Mouse (Mus musculus) skeletal muscle tissue, postnatal 0 days (tissue): Measurements from ENCODE around the gene Tpgs1. TPM values are rescaled to one million over a fixed set of nuclear protein-coding genes. Genes with fewer than 3 reads are reported as not detected.

ENCODE experiments used
- polyA plus RNA-seq: library from polyadenylated mRNA; unstranded; fragments of >200 nt; fragmentation: Nextera tagmentation; extraction: Ambion mirVana; gene quantifications from 2 replicates; pipeline ENCODE4 v1.2.1, GENCODE M21; 2015

Gene Tpgs1
- polyA plus RNA-seq = 36.8 and 43.0 TPM in 2 replicates

DNA sequence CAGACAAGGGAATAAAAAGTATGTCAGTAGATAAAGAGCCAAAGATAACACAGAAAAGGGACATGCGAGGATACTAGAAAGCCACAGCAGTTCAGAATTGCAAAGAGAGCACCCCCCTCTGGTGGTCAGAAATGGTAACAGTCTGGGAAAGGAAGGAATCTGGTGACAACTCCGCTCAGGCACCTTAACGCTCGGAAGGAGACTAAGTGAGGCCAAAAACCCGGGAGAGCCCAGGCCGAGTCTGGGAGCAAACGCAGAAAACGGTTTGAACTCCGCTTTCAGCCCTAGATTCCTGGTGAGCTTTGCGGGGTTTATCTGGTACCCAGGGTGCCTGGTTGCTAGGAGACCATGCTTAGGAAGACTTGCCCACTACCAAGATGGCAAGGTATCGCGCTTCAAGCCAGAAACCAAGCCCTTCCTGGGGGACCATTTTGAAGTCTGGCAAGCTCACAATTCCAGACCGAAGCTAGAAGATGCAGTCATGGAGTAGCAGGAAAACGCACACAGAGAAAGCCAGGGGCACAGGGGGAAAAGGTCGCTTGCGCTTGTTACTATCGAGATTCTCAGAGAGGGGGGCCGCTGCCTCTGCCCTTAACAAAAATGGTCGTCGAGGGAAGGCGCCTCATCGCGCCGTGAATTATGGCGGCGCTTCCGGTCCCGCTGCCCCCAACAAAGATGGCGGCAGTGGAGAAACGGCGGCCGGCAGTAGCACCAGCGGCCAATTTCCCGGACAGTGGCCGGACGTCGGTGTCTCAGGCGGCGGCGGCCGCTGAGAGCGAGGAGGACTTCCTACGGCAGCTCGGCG lies at the start of gene Tpgs1:
Gene Tpgs1, plus strand, starts transcription at position 599 of the 805 bp plus-strand sequence.

DNA sequence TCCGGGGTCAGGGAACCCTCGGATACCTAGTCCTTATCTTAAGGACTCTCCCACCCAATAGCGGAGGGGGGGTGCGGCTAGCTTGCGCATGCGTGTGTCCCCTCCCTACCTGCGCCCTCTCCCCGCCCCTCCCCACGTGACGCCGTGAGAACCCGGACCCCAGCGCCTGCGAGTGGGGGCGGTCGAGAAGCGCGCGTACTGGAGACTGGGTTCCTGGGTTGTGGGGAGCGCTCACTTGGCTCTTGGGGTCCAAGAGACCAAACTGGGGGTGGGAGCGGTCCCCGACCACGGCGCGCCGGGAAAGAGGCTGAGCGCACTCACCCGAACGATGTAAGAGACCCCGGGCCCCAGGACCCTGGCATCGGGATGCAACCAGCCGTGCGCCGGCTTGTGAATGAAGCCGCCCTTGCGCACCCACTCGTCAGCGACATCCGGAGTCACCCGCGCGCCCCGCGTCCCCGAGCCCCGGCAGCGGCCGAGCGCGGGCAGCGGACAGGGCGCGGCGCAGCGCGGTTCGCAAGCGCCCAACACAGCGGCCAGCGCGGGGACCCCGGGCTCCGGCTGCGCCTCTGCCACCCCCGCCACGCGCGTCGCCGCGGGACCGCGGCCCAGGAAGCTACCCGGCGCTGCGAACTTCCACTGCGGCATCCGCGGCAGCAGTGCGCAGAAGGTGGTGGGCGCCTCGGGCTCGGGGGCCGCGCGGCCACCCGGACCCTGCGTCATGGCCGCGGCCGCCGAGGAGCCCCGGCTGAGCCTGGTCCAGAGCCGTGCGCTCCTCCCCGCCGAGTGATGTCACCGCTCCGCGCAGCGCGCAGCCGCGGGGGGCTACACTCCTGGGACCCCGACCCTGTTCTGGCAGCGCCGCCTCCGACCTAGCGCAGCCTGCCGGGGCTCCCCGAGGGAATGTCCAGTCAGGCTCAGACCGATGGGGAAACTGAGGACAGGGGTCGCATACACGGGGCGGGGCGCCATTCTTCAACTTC lies 31.8 kb upstream of the Tpgs1 start, which contains the start of gene Shc2:
Gene Shc2, minus strand, starts transcription at position 791 of the 983 bp plus-strand sequence.

DNA sequence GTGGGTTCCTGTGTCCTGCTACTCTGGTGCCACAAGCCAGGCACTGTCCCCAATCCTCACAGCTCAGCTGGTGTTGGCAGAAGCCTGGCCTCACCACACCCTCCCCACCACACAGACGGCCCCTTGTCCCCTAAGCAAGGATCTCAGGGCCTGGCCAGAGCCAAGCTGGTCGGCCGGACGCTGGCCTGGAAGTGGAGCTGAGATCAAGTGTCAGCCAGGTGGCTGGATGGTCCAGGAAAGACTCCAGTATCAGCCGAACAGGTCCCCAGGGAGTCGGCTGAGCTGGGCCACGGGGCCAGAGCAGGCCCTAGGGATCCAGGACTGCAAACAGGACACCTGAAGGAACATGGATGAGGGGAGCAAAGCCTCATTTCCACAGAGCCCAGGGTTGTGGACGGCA lies 23.5 kb upstream of the Tpgs1 start, which contains the start of gene Odf3l2:
Gene Odf3l2, minus strand, starts transcription at position 28 of the 400 bp plus-strand sequence.

DNA sequence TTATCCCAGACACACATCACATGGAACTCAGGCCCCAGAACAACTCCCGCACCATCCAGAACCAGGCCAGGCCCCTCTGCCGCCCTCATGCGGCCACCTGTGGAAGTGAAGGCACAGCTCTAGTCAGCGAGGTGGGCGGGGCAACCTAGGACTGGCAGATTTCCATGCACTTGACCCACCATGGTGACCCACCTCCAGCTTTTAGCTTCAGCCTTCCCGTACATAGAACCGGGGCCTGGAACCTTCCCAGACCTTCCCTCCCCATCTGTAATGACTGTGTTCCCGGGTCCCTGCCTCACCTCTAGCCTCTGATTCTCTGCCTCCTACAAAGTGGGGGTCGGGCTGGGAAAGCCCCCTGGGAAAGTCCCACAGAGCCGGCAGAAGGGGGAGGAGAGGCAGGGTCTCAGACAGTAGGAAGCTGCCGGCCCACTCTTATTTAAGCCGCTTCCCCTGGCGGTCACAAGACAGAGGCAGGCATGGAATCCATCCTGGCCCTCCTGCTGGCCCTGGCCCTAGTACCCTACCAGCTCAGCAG lies 5.0 kb upstream of the Tpgs1 start, which contains the start of gene Madcam1:
Gene Madcam1, plus strand, starts transcription at position 429 of the 535 bp plus-strand sequence.

DNA sequence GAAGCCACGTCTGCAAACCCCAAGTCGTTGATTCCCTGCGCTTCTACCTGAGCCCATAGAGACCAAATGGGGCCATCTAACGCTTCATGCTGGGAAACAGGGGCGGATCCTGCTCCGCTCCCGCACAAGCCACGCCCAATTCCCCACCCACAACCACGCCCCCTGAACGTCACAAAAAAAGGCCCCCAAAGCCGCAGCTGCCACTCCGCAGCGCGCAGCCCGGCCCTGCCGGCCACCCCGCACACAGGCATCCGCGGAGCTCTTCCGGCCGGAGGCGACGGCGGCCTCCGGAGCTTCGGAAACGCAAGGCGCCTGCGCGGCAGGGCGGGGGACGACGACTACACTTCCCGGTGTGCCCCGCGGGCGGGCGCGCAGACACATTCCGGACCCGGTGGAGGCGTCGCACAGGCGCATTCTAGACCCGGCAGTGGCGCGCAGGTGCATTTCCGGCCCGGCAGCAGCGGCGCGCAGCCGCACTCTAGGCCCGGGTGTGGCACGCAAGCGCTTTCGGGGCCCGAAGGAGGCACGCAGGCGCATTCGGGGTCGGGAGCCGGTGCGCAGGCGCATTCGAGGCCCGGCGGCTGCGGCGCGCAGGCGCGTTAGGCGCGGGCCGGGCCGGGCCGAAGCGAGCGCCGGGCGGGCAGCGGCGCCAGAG lies 12.5 kb downstream of the Tpgs1 start, which contains the start of gene Cdc34:
Gene Cdc34, plus strand, starts transcription at position 605 of the 655 bp plus-strand sequence.

DNA sequence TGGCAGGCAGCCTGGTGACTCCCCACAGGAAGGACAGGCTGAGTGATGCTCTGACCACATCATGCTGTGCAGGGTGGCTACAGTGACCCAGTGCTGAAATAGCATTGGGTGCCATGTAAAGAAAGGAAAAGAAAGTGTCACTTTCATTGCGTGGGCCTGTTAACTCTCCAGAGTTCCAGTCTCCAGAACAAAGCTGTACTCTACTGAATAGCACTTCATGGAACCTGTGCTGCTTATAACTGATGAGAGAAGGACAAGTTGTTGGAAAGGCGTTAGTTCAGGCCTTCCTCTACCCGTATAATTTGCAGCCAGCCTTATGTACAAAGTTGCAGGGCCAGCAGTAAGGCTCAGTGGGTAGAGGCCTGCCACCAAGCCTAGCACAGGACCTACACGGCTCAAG lies 19.6 kb downstream of the Tpgs1 start, which contains the start of gene Gzmm:
Gene Gzmm, plus strand, starts transcription at position 301 of the 400 bp plus-strand sequence.

DNA sequence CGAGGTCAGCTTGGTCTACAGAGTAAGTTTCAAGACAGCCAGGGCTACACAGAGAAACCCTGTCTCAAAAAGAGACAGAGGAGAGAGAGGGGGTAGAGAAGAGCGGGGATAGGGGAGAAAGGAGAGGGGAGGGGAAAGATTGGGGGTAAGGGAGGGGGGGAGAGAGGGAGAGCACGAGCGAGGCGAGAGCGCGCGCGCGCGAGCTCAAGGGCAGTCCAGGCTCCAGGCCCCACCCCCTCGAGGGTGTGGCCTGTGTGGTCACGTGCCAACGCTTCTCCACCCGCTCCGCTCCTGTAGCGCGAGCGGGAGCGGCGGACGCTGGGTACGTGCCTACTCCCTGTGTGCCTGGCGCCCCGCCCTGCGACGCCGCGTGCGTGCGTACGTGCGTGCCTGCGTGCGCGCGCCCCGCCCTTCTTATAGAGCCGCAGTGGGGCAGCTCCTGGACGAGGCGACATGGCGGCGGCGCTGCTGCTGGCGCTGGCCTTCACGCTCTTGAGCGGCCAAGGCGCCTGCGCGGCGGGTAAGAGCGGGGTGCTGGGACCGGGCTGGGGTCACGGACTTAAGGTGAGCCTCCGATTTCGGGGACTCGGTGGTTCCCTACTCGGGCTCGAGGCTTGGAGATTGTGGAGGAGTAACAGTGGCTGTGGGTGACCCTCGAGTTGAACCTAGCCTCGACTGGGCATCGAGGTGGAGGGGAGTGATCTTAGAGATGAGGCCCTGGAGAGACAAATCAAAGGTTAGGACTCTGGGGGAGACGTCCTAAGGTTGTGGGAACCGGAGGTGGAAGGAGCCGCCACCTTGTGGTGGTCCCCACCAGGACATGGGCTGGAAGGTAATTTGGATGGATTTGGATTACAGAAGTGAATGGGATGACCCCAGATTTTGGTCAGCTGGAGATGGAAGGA lies 35.1 kb downstream of the Tpgs1 start, which contains the start of gene Bsg:
Gene Bsg, plus strand, starts transcription at position 427 of the 905 bp plus-strand sequence.

DNA sequence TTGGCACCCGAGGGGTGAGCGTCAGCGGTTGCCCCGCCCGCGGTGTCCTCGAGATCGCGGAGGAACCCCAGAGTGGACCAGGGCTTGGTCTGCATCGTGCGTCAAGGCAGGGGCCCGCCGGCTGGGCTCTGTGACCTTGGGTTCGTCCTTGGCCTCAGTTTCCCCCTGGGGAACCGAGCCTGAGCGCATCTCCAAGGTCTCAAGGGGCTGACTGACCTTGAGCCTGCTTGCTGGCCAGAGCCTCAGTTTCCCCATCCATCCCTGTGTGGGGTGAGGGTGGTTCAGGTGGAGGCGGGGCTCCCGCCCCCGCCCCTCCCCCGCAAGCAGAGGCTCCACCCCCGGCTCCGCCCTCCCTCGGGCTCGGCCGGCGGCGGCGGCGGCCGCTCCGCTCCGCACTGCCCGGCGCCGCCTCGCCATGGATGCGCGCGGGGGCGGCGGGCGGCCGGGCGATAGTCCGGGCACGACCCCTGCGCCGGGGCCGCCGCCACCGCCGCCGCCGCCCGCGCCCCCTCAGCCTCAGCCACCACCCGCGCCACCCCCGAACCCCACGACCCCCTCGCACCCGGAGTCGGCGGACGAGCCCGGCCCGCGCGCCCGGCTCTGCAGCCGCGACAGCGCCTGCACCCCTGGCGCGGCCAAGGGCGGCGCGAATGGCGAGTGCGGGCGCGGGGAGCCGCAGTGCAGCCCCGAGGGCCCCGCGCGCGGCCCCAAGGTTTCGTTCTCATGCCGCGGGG lies 47.3 kb downstream of the Tpgs1 start, which contains the start of gene Hcn2:
Gene Hcn2, plus strand, starts transcription at position 381 of the 734 bp plus-strand sequence.

Other genes starting within 250 kb of the Tpgs1 start
- not detected in 2 replicates for gene Vmn2r83, start 200.6 kb upstream of the Tpgs1 start, polyA plus RNA-seq
- 2.2 and 3.5 TPM in 2 replicates for gene Plpp2, start 135.6 kb upstream of the Tpgs1 start, polyA plus RNA-seq
- gene Mier2, start 114.2 kb upstream of the Tpgs1 start, polyA plus RNA-seq = 20.8 and 20.9 TPM in 2 replicates
- gene Theg, start 82.0 kb upstream of the Tpgs1 start, polyA plus RNA-seq = not detected in 2 replicates
- gene C2cd4c, start 55.3 kb upstream of the Tpgs1 start, polyA plus RNA-seq = not detected in 2 replicates
- gene Shc2, start 31.5 kb upstream of the Tpgs1 start, polyA plus RNA-seq = 1.3 and 1.8 TPM in 2 replicates
- 0.13 TPM in 1 of 2 replicates, not detected in the other for gene Odf3l2, start 23.6 kb upstream of the Tpgs1 start, polyA plus RNA-seq
- 0.77 and 1.5 TPM in 2 replicates for gene Madcam1, start 4.8 kb upstream of the Tpgs1 start, polyA plus RNA-seq
- 329 and 340 TPM in 2 replicates for gene Cdc34, start 12.8 kb downstream of the Tpgs1 start, polyA plus RNA-seq
- gene Gzmm, start 19.7 kb downstream of the Tpgs1 start, polyA plus RNA-seq = 0.26 and 0.43 TPM in 2 replicates
- gene Bsg, start 35.1 kb downstream of the Tpgs1 start, polyA plus RNA-seq = 614 and 720 TPM in 2 replicates
- gene Hcn2, start 47.3 kb downstream of the Tpgs1 start, polyA plus RNA-seq = 0.04 and 0.10 TPM in 2 replicates
- gene Polrmt, start 77.2 kb downstream of the Tpgs1 start, polyA plus RNA-seq = 22.6 and 26.4 TPM in 2 replicates
- gene Fgf22, start 85.7 kb downstream of the Tpgs1 start, polyA plus RNA-seq = 0.14 and 0.51 TPM in 2 replicates
- 58.3 and 61.0 TPM in 2 replicates for gene Rnf126, start 97.6 kb downstream of the Tpgs1 start, polyA plus RNA-seq
- 3.3 and 3.8 TPM in 2 replicates for gene Fstl3, start 107.9 kb downstream of the Tpgs1 start, polyA plus RNA-seq
- gene Prss57, start 121.6 kb downstream of the Tpgs1 start, polyA plus RNA-seq = not detected in 2 replicates
- 22.3 and 27.1 TPM in 2 replicates for gene Palm, start 124.2 kb downstream of the Tpgs1 start, polyA plus RNA-seq
- not detected in 2 replicates for gene Misp, start 151.6 kb downstream of the Tpgs1 start, polyA plus RNA-seq
- 49.8 and 68.7 TPM in 2 replicates for gene Ptbp1, start 185.1 kb downstream of the Tpgs1 start, polyA plus RNA-seq
- gene Prtn3, start 205.1 kb downstream of the Tpgs1 start, polyA plus RNA-seq = 0.76 and 0.79 TPM in 2 replicates
- 1.9 TPM in 2 replicates for gene Plppr3, start 205.3 kb downstream of the Tpgs1 start, polyA plus RNA-seq
- 0.24 and 1.7 TPM in 2 replicates for gene Elane, start 216.9 kb downstream of the Tpgs1 start, polyA plus RNA-seq
- gene Cfd, start 221.5 kb downstream of the Tpgs1 start, polyA plus RNA-seq = 53.1 and 1,890 TPM in 2 replicates
- gene Med16, start 239.6 kb downstream of the Tpgs1 start, polyA plus RNA-seq = 22.4 and 23.7 TPM in 2 replicates
- 15.9 TPM in 1 of 2 replicates, not detected in the other for gene Gm26602, start 241.5 kb downstream of the Tpgs1 start, polyA plus RNA-seq
- 0.36 and 0.54 TPM in 2 replicates for gene Kiss1r, start 247.6 kb downstream of the Tpgs1 start, polyA plus RNA-seq